Mouse (Mus musculus) lung, postnatal 0 days (tissue): ENCODE data around the gene Tspan18.

Source experiments
- CTCF ChIP-seq: IDR thresholded peaks from 2 replicates; pipeline ENCODE4 v1.5.1; 2016; ENCODE audit warnings: antibody characterized with exemption, mild to moderate bottlenecking
- EP300 ChIP-seq: IDR thresholded peaks from 2 replicates; pipeline ENCODE4 v1.6.1; 2016; ENCODE audit warnings: antibody characterized with exemption, mild to moderate bottlenecking, control low read depth

DNA sequence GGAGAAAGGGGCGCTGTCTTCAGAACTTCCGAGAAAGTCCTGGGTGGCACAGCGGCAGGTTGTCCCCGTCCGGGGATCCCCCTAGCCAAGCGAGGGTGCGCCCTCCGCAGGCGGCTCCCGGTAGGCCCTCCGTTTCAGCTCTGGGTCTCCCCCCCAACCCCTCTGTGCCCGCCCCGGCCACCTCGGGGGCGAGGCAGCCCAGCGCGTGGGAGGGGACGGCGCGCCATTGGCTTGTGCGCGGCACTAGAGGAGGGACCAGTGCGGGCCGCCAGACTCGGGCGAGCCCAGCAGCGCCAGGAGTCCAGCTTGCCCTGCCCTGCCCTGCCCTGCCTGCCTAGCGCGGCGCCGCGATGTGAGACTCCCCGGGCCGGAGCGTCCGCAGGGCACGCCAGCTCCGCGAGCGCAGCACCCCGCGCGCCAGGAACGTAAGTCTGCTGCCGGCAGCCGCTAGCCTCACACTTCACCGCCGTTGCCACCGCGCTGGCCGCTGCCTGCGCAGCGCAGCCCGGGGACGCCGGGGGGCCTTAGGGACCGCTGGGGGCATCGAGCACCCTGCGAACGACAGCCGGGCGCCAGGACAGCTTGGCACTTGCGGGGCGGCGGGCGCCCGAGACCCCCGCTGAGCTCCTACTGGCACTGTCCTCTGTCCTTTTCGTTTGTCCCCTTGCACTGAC lies 146.8 kb downstream of the Tspan18 start, which contains the start of gene Trp53i11:
- TF ChIP-seq CTCF (peak; percentile 76), EP300 (no peak)
